Mouse (Mus musculus): ENCODE measurements around the gene Gm7980.
"Not testable (repeated sequence)": the region's sequence is repeated elsewhere in the genome, so short reads cannot be mapped to it uniquely, and the experiment has no call there.

The Gm7980 gene

GRCm38 (mm10) chr14:41907190-41907589 lies at the start of gene Gm7980:
TSS of gene Gm7980 (minus strand) at chr14:41907290.
- not testable (repeated sequence) for DNase-seq

DNA sequence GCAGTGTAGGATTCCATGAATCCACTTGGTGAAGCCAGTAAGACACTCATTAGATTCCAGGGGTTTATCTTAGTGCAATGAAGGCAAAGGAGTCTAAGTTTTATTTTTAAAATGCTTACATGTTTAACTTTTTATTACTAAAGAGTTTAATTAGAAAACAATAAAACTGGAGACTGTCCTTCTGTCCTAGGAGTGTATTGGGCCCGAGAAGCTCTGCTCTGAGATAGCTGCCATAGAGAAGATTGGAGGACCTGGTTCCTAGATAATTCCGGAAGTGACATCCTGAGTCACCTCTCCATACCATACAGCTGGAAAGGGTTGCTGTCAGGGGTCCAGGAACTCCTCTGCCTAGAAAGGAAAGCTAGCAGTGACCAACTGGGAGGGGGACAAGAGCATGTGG lies 36.6 kb upstream of the Gm7980 start, which contains the start of gene 1700024B05Rik:
TSS of gene 1700024B05Rik (plus strand) at position 301 of the 400 bp plus-strand sequence.
- DNase-seq = not testable (repeated sequence)

GRCm38 (mm10) chr14:41924649-41925048 lies 17.6 kb upstream of the Gm7980 start, which contains the start of gene 1700049E17Rik1:
TSS of gene 1700049E17Rik1 (plus strand) at chr14:41924949.
- DNase-seq = not testable (repeated sequence)

Measured in thymus, postnatal 4 days (tissue).